Mouse (Mus musculus) layer of hippocampus, adult 9-11 months (tissue): ENCODE data around the gene Irak3.
"Not testable (repeated sequence)": the region's sequence is repeated elsewhere in the genome, so short reads cannot be mapped to it uniquely, and the experiment has no call there.

Source experiments
- DNase-seq: peaks from one replicate; pipeline ENCODE4 v3.0.0; 2022

The Irak3 gene

DNA sequence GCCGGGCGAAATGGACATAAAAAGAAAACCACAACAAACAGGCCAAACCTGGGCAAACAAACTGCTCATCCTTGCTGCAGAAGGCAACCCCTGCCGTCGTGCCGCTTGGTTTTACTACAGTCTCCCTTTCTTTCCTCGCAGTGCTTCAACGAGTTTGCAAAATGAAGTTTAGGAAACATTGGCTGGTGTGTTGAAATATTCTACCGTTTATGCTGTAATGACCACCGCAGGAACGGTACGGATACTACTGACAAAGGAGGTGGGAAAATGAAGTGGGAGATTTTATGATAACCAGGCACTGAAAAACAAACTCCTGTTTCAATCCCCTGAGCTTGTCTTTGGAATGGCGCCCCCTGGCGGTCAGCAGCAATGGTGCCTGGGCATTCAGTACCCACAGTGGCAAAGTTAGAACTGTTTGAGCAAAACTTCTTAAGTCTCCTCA is at the start of gene Irak3:
Gene Irak3, minus strand, starts transcription at position 170 of the 442 bp plus-strand sequence.
- peak; percentile 48 for DNase-seq

DNA sequence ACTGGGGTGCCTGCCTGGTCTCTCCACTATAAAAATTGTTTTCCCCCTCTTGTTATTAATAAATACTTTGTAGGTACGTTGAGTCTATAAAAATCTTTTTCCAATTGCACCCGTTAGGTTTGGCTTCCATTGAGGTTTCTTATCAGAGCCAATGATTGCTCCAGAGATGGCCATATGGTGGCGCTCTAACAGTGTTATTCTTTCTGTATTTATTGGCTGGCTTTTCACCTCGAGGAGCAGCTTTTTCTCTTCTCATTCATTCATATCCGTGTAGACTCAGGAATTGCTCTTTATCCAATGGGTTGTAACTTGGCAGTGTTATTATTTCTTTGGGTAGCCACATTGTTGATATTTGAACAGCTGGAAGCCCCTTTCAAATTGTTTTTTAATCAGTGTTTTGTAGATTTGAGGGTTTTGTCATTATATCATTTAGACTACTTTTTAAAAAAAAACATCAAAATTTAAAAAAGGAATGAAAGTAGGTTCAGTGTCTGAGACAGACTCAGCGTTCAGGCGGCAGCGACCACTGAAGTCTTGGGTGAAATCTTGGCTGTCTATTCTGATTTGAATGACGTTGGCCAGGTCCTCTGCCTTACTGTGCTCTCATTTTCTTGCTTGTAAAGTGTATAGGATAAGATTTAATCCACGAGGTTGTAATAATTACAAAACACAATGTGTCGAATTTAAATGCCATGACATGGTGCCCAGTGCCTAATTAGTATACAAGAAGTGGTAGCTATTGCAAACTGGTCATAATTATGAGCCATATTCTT is 49.2 kb upstream of the Irak3 start:
- no peak for DNase-seq

DNA sequence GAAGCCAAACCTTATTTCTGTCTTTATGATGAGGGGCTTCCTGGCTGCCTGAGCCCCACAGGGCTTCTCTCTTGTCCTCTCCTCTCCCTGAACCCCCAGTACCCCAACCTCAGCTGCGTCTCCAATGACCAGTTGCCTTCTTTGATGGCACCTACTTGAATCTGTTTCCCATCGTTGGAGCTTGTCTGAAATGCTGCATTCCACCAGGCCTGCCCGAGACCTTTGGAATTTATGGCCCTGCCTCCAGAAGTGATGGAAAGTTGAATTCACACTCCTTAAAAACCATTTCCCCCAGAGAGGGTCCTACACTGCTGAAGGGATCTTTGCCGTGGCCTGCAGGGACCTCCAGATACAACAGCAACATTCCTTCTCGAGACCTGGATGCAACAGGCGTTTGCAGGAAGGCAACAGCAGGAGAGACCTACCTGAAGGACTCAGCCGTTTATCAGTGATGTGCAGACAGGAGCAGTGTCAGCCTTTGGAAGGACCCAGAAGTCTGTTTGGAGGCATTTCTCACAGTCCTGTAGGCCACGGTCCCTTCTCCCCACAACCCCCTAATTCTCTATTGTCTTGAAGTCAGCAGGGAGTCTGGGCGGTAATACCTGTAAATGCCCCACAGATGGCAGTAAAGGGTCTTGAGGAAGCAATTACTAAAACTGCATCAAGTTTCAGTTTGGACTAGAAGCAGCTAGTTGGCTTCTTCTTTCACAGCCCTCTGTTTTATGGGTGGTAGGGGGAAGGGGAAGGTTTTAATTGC is 45.2 kb upstream of the Irak3 start:
- DNase-seq: peak; percentile 49

DNA sequence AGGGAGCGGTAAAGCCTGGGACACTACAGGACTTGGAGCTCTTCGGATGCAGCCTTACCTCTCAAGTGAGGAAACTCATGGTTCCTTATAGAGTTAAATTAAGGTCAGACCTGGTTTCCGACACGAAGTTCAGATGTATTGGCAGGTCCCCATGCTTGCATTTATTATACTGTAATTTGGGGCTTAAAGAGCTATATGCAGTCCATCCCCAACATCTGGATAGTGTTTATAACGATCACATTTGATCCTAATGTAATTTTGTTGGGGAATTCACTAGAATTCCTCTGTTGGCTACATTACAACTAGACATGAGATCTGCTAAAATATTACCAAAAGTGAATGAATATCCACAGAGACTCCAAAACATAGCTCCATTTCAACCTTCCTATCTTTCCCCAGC is 43.8 kb upstream of the Irak3 start:
- no peak for DNase-seq

DNA sequence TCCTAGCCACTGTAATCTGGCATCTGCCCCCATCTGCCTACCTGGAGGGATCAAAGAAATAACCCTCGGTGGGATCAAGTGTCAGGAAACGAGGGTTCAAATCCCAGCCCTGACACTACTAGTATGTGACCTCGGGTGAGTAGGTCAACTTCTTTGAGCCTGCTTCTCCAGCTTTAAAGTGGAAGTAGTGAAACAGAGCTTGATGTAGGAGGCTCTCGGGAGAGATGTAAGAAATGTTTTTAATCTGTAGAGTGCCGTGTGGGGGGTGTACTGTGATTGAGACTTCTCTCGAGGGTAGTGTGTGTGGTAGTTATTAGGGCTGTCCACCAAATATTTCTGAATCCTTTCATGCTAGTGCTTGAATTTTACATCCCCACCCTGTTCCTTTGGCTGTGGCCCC is 40.5 kb upstream of the Irak3 start:
- DNase-seq: no peak

DNA sequence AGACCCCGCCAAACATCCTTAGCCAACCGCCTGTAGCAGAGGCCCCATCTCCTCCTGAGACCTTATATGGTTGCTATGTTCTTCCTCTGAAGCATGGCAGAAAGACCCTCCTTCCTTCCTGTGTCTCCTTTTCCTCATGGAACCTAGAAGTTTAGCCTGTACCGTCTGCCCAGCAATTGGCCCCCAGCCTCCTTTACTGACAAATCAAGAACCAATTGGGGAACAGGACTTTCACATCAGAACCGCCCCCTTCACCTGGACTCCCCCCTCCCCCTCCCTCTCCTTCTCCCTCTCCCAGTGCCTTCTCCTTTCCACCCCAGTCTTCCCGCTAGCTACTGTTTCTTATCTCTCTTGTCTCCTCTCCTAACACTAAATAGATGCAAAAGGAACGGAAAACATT is 37.5 kb upstream of the Irak3 start:
- no peak for DNase-seq

DNA sequence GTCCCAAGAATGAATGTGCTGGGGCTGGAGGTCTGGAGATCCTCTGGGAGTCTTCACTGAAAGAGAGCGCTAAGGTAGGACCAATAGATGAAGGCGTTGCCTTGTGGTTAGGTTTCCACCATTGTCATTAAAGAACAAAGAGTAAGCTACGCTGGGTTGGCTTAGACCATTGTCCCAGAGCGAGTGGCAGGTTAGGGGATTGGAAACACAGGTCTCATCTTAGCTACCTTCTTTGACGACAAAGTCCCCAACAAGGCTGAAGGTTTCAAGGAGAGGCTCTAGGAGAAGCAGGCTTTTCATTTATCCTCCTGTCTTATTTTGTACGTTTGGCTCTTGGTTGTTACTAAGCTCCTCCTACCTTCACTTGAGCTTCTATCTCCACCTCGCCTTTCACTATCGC is 36.3 kb upstream of the Irak3 start:
- no peak for DNase-seq

DNA sequence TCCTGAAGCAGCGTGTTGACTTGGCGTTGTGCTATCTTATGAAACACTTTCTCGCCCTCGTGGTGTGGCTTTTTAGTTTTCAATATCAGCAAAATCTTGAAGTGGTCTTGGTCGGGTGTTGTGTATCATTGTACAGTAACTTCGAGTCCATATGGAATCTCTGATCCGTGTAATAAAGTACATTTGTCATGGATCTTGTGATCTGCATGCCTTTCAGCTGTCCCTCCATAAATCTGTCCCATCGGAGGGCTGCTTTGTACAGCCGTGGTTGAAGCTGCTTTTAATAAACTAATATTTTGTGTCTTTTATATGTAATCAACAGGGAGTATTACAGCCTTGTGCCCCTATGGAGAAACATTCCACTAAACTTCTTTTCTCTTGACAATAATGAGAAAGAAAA is 34.9 kb upstream of the Irak3 start:
- no peak for DNase-seq

DNA sequence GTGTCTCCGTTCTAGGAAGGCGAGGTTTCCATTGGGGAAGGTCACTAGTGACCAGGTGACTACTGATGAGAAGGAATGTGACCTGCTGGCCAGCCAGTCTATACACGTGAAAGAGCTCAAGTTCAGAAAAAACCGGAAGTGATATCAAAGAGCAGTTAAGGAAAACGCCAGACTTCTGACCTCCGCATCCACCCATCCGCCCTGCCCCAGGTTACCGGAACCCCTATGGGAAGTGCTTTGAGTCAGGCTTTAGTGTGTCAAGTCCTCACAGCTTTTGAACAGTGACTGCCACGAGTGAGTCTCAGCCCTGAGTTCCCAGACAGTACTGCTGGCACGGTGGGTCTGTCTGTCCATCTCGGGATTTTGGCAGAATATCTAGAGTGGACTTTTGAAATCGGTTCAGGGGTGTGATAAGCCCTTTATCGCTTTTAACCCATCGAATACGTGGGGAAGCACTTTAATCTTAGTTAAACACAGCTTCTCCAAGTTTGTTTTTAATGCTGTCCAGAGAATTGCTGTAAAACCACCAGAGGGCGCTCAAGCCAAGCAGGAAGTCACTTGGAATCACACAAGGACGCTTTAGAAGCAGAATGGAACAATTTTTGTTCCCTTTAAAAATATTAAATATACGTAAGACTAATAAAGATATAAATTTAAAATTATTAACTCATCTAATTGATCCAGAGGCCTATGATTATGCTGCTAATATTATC is 31.9 kb upstream of the Irak3 start:
- peak; percentile 25 for DNase-seq

DNA sequence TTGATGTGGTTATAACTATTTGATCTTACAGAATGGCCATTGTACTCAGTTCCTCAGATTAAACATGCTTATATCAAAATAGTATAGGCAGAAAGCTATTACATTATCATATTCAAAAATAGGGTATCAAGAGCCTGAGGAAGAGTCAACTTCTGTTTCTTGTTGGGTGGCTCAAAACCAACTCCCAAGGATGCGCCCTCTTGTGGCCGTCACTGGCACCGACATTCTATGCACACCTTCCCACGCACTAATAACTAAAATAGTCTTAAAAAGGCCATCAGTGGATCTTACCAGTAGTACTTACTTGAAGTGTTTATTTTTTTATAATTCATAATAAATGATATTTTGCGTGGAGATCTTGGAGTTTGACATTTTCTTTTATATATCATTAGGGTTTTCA is 29.8 kb upstream of the Irak3 start:
- peak; percentile 30 for DNase-seq

DNA sequence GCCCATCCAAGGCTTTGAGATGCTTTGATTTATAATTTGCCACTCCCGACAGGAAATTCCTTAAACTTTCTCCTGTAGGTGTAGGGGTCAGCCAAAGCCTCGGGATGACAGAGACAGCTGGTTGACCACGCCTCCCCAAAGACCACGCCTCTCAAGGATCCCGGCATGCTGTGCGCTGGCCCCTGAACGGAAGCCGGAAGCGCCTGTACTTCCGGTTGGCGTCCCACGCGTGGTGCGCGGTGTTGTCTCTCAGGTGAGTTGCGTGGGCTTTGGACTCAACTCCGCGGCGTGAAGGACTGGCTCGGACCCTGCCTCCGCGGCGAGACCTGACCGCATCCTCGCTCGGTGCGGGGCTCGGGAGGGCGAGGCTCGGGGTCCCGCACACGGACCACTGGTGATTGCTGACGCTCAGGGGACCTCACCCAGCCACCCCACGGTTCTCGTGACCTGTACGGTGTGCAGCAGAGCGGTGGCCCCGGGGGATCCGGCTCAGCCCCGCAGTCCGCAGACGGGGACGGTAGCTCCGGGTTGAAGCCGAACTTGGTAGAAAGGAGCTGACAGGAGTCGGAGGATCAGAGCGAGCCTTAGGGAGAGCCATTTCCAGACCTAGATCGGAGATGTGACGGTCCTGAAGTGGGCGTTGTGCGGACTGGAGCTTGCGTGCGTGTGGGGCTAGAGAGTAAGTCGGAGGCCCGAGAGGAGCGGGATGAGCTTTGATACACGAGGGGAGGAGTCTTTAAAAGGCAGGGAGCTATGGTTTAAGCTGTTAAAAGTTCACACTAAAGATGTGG is 25.1 kb upstream of the Irak3 start, which contains the start of gene Llph:
Gene Llph, plus strand, starts transcription at position 200 of the 791 bp plus-strand sequence.
- DNase-seq: peak; percentile 84

DNA sequence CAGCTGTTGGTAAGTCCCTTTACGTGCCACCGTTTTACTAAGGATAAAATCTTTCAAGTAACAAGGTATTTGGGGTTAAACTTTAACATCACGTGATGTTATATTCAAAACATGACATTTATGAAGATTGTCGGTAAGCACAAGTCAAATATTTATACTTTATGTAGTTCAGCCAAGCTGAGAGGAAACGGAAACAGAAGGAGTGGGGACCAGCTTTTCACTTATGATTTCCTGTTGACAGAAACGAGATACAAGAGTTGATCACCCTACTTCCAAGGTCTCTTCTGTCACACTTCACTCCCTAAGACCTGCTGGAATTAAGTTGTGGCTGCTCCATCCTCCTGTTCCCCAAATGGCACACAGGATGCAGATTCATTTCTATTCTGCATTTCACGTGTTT is 18.8 kb upstream of the Irak3 start:
- DNase-seq: no peak

DNA sequence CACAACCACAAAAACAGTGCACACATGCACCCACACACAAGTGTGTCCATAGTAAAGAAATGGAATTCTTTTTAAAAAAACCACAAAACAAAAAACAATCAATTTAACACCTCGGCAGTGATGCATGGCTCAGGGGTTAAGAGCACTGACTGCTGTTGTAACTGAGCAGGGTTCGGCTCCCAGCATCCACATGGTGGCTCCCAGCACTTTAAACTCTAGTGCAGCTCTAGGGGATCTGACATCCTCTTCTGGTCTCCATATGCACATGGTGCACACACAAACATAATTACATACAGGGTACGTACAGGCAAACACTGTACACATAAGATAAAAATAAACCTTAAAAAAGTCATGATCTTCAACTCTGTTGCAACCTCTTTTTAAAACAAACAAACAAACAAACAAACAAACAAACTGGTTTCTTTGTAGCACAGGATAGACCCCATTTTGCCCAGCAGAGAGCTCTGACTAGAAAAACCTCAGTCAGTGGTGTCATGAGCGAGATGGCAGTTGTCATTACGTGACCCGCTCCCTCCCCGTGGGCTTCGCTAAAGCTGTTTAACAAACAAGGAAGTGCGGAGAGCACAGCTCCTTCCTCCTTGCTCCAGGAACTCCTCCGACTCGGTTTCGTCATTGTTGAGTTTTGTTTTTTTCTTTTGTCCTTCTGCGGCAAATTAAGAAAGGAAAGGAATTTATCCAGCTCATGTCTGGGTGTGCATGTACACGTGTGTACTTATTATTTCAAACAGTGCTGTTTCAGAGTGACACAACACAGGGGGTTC is 17.8 kb upstream of the Irak3 start:
- no peak for DNase-seq

DNA sequence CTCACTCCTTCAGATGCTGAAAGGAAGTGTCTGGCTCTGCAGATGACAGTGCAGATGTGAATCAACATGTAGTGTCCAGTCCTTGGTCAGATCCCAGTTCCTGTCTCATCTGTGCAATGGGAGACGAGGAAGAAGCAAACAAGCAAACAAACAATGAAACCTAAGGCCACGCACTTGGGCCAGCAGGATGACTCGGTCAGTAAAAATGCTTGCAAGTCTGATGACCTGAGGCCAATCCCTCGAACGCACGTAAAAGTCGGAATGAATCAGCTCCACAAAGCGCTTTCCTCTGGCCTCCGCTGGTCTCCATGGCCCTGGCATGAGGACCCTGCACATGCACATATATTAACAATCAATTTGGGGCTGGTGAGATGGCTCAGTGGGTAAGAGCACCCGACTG is 17.1 kb upstream of the Irak3 start:
- DNase-seq: no peak

DNA sequence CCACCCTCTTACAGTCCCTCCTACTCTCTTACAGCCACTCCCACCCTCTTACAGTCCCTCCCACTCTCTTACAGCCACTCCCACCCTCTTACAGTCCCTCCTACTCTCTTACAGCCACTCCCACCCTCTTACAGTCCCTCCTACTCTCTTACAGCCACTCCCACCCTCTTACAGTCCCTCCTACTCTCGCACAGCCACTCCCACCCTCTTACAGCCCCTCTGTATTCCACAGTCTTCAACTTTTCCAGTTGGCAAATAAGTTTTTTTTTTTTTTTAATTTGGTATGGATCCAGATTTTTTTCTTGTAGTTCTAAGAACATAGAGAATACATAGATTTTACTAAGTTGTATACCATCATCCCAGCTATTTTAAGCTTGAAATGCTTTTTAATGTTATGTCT is 15.2 kb upstream of the Irak3 start:
- DNase-seq: not testable (repeated sequence)

DNA sequence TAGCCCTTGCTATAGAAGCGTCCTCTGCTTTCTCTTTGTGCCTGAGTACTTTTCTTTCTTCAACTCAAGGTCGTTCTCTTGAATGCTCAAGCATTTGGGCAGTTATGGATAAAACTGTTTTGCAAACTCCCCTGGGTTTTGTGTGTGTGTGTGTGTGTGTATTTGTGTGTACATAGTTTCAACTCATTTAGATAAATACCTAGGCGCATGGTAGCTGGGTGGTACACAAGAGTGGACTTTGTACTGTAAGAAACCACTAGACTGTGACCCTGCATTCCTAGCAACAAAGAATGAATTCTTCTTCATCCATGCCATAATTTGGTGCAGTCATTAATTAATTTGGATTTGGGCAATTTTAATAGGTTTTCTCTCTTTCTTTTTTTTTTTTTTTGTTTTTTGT is 8.2 kb upstream of the Irak3 start:
- DNase-seq: no peak

DNA sequence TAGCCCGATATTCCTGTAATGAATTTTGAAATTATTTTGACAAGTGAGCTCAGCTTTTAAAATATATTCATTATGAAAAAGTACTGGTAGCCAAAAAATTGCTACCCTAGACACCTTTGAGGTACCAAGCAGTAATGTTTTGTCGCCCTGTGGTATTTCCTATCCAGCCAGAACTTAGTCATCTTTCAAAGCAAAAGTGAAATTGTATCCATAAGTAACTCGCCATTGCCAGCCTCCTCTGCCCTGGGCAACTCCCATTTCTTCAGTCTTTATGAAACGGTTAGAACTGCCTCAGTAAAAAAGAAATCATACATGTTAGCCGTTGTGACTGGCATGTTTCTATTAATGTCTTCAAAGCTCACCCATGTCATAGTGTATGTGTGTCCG is 7.6 kb upstream of the Irak3 start:
- no peak for DNase-seq

DNA sequence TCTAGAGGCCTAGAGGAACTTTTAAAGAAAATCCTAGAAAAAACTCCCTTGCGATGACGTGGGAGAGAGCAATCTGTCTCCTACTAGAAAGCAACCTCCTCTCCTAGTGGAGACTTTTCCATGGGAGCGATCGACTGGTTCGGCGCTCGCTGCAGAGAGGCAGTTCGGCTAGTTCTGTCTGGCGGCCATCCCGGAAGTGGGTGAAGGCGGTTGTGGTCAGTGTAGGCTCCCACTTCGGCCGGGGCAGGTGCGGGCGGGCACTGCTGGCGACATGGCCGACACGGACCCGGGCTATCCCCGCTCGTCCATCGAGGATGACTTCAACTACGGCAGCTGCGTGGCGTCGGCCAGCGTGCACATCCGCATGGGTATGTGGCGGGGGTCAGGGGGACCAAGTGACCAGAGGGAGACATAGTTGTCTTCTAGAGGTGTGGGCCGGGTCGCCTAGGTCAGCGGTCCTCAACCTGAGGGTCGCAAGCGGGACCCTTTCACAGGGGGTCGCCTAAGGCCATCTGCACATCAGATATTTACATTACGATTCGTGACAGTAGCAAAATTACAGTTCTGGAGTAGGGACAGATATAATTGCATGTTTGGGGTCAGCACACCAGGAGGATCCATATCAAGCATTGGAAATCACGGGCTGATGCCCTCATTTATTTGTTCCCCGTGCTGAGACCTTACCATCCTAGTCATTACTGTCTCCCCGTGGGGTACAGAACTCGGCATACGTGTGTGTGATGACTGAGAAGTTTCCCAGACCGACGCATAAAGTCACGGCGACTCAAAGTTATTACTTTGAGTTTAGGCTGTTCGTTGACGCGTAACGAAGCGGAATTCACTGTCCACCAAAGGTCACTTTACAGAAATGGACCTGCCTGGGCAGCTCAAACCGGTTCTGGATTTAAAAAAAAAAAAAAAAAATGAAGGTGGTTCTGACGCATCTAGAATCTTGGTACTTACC is 6.9 kb upstream of the Irak3 start:
- DNase-seq: peak; percentile 89

DNA sequence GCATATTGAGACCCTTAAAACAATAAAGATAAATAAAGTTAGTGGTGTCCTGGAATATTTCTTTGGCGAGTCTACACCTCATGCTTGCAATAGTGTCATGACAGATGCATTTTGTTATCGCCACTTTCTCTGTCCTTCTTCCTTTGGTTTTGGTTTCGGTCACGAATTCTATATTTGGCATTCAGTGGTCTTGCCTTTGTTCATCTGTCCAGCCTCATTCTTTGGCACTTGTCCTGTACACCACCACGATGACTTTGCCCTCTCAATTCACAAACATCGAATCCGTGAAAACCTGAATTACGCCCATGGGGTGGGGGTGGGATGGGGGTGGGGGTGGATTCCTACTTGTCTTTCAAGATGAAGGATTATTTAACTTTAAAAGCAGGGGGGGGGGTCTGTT is 6.1 kb upstream of the Irak3 start:
- DNase-seq: no peak

DNA sequence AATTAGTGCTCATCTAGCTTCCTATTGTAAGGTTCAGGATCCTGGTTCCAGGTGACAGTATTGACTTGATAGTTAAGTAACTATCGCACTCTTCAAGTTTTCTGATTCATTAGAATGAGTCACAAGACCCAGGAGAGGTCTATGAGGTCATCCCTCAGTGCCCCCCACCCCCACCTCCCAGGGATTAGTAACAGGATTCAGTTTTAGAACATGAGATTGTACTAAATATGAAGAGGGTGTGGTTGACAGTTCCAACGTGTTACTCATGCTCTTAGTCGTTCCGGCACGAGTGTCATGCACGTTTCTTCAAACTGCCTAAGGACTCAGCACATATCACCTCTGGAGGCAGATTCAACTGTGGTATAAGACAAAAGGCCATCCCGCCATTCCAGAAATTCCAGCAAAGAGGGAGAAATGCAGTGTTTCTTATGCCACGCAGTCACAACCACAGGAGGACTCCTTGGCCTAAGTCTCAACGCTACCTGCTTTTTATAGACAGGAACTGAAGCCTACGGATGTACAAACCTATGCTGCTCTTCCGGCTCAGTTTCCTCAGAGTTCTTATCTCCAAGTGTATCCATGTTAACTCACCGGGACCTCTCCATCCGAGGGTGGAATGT is 2.8 kb upstream of the Irak3 start:
- no peak for DNase-seq
